Mouse (Mus musculus): ENCODE data around the gene Tor4a. TPM values are rescaled to one million over a fixed set of nuclear protein-coding genes. Genes with fewer than 3 reads are reported as not detected.

The Tor4a gene
- polyA plus RNA-seq, 1 experiment from 2014 or later: 2.0 TPM

GRCm38 (mm10) chr2:25197191-25197590 lies 505 bp upstream of the Tor4a start:
- 30% methylated on average over 2 of the region's 2 CpGs for WGBS
- no peak overlapping the region for H3K27ac ChIP-seq
- no peak overlapping the region for H3K9ac ChIP-seq
- DNase-seq (ENCODE audit: low spot score) (no peak), ATAC-seq (ENCODE audit: low FRiP score) (no peak)
- no peak overlapping the region for H3K4me3 ChIP-seq (replicated peaks; ENCODE audit: low read length)
- peaks cover 43% of the 10 kb centered on the region for H3K36me3 ChIP-seq (replicated peaks; ENCODE audit: control insufficient read depth, insufficient read depth)
- H3K27me3 ChIP-seq (ENCODE audit: control insufficient read depth, insufficient read depth, low read length): peaks cover 25% of the 10 kb centered on the region
- no peaks in the 10 kb centered on the region for H3K4me1 ChIP-seq (replicated peaks; ENCODE audit: control insufficient read depth, insufficient read depth, low read length)
- 0 out of 2 replicates have a peak overlapping the region, but pooled peaks have one; percentile 4 for H3K4me2 ChIP-seq (replicated peaks)
- H3K9me3 ChIP-seq (ENCODE audit: control insufficient read depth, low read length): no peaks in the 10 kb centered on the region

- WGBS: 22% methylated on average over 55 of the region's 55 CpGs
- peaks cover 26% of the 10 kb centered on the region for H3K36me3 ChIP-seq (replicated peaks; ENCODE audit: control insufficient read depth, insufficient read depth)
- no peak for ATAC-seq (ENCODE audit: low FRiP score)
Measured at GRCm38 (mm10) chr2:25195211-25196156, 1.2 kb downstream of the Tor4a start.

GRCm38 (mm10) chr2:25194486-25195171 lies 2.1 kb downstream of the Tor4a start:
- WGBS: 81% methylated on average over 17 of the region's 17 CpGs
- no peak overlapping the region for H3K4me2 ChIP-seq (replicated peaks)
- ATAC-seq (ENCODE audit: low FRiP score): no peak
- H3K27ac ChIP-seq: no peak overlapping the region
- H3K9ac ChIP-seq: no peak overlapping the region
- no peak for DNase-seq (ENCODE audit: low spot score)
- H3K4me1 ChIP-seq (replicated peaks; ENCODE audit: control insufficient read depth, insufficient read depth, low read length): no peaks in the 10 kb centered on the region
- no peaks in the 10 kb centered on the region for H3K9me3 ChIP-seq (ENCODE audit: control insufficient read depth, low read length)
- peaks cover 25% of the 10 kb centered on the region for H3K27me3 ChIP-seq (ENCODE audit: control insufficient read depth, insufficient read depth, low read length)
- peaks cover 18% of the 10 kb centered on the region for H3K36me3 ChIP-seq (replicated peaks; ENCODE audit: control insufficient read depth, insufficient read depth)
- H3K4me3 ChIP-seq (replicated peaks; ENCODE audit: low read length): no peak overlapping the region

More at GRCm38 (mm10) chr2:25195211-25196156, 1.2 kb downstream of the Tor4a start:
- Histone ChIP-seq H3K27ac (no peak overlapping the region), H3K4me3 (replicated peaks; ENCODE audit: low read length) (no peak overlapping the region; the same call in 1 of the 2 replicates), H3K9me3 (ENCODE audit: control insufficient read depth, low read length) (no peaks in the 10 kb centered on the region), H3K4me2 (replicated peaks) (peak overlapping the region; percentile 25), H3K9ac (no peak overlapping the region), H3K27me3 (ENCODE audit: control insufficient read depth, insufficient read depth, low read length) (peaks cover 25% of the 10 kb centered on the region), H3K4me1 (replicated peaks; ENCODE audit: control insufficient read depth, insufficient read depth, low read length) (no peaks in the 10 kb centered on the region)
- DNase-seq (ENCODE audit: low spot score): no peak

- no peak overlapping the region for H3K4me2 ChIP-seq (replicated peaks)
- H3K9ac ChIP-seq: no peak overlapping the region
- H3K4me1 ChIP-seq (replicated peaks; ENCODE audit: control insufficient read depth, insufficient read depth, low read length): no peaks in the 10 kb centered on the region
- ATAC-seq (ENCODE audit: low FRiP score) (0 out of 2 replicates have a peak, but pooled peaks have one; percentile 18), DNase-seq (ENCODE audit: low spot score) (no peak)
- 78% methylated on average over 5 of the region's 5 CpGs for WGBS
- H3K27me3 ChIP-seq (ENCODE audit: control insufficient read depth, insufficient read depth, low read length): peaks cover 25% of the 10 kb centered on the region
- H3K27ac ChIP-seq: no peak overlapping the region
- no peak overlapping the region for H3K4me3 ChIP-seq (replicated peaks; ENCODE audit: low read length)
- no peaks in the 10 kb centered on the region for H3K9me3 ChIP-seq (ENCODE audit: control insufficient read depth, low read length)
- H3K36me3 ChIP-seq (replicated peaks; ENCODE audit: control insufficient read depth, insufficient read depth): peaks cover 11% of the 10 kb centered on the region
Measured at GRCm38 (mm10) chr2:25194006-25194405, 2.7 kb downstream of the Tor4a start.

GRCm38 (mm10) chr2:25193330-25193770 lies 3.3 kb downstream of the Tor4a start:
- DNase-seq (ENCODE audit: low spot score): peak; percentile 90
- 2% methylated on average over 6 of the region's 6 CpGs for whole genome bisulfite sequencing
- no peaks in the 10 kb centered on the region for H3K9me3 ChIP-seq (ENCODE audit: control insufficient read depth, low read length)
- H3K4me2 ChIP-seq (replicated peaks): no peak overlapping the region
- H3K9ac ChIP-seq: no peak overlapping the region
- peaks cover 25% of the 10 kb centered on the region for H3K27me3 ChIP-seq (ENCODE audit: control insufficient read depth, insufficient read depth, low read length)
- no peaks in the 10 kb centered on the region for H3K4me1 ChIP-seq (replicated peaks; ENCODE audit: control insufficient read depth, insufficient read depth, low read length)
- peaks cover 5% of the 10 kb centered on the region; the same call in 1 of the 2 replicates for H3K36me3 ChIP-seq (replicated peaks; ENCODE audit: control insufficient read depth, insufficient read depth)
- no peak overlapping the region for H3K27ac ChIP-seq
- peak; percentile 76 for ATAC-seq (ENCODE audit: low FRiP score)
- no peak overlapping the region for H3K4me3 ChIP-seq (replicated peaks; ENCODE audit: low read length)

GRCm38 (mm10) chr2:25187841-25188240 lies 8.8 kb downstream of the Tor4a start:
- Histone ChIP-seq H3K4me2 (replicated peaks) (no peak overlapping the region), H3K4me3 (replicated peaks; ENCODE audit: low read length) (no peak overlapping the region), H3K9me3 (ENCODE audit: control insufficient read depth, low read length) (no peaks in the 10 kb centered on the region), H3K36me3 (replicated peaks; ENCODE audit: control insufficient read depth, insufficient read depth) (no peaks in the 10 kb centered on the region), H3K27ac (no peak overlapping the region), H3K9ac (no peak overlapping the region), H3K27me3 (ENCODE audit: control insufficient read depth, insufficient read depth, low read length) (no peaks in the 10 kb centered on the region), H3K4me1 (replicated peaks; ENCODE audit: control insufficient read depth, insufficient read depth, low read length) (peaks cover 5% of the 10 kb centered on the region; the same call in 1 of the 2 replicates)
- no peak for DNase-seq (ENCODE audit: low spot score)
- WGBS: 80% methylated on average over 6 of the region's 6 CpGs
- no peak for ATAC-seq (ENCODE audit: low FRiP score)

GRCm38 (mm10) chr2:25186575-25186930 lies 10.1 kb downstream of the Tor4a start:
- H3K4me3 ChIP-seq (replicated peaks; ENCODE audit: low read length): peak overlapping the region; percentile 46
- H3K27me3 ChIP-seq (ENCODE audit: control insufficient read depth, insufficient read depth, low read length): no peaks in the 10 kb centered on the region
- H3K9ac ChIP-seq: peak overlapping the region; percentile 71
- H3K4me2 ChIP-seq (replicated peaks): peak overlapping the region; percentile 90
- no peaks in the 10 kb centered on the region for H3K36me3 ChIP-seq (replicated peaks; ENCODE audit: control insufficient read depth, insufficient read depth)
- no peaks in the 10 kb centered on the region for H3K9me3 ChIP-seq (ENCODE audit: control insufficient read depth, low read length)
- 28% methylated on average over 5 of the region's 5 CpGs for WGBS
- no peak overlapping the region for H3K27ac ChIP-seq
- H3K4me1 ChIP-seq (replicated peaks; ENCODE audit: control insufficient read depth, insufficient read depth, low read length): peaks cover 17% of the 10 kb centered on the region; the same call in 1 of the 2 replicates
- DNase-seq (ENCODE audit: low spot score) (no peak), ATAC-seq (ENCODE audit: low FRiP score) (no peak; the same call in 1 of the 2 replicates)

GRCm38 (mm10) chr2:25185625-25186574 lies 10.8 kb downstream of the Tor4a start:
- Histone ChIP-seq H3K27me3 (ENCODE audit: control insufficient read depth, insufficient read depth, low read length) (no peaks in the 10 kb centered on the region), H3K9ac (peak overlapping the region; percentile 71), H3K36me3 (replicated peaks; ENCODE audit: control insufficient read depth, insufficient read depth) (no peaks in the 10 kb centered on the region), H3K4me1 (replicated peaks; ENCODE audit: control insufficient read depth, insufficient read depth, low read length) (peaks cover 22% of the 10 kb centered on the region; the same call in 1 of the 2 replicates), H3K4me3 (replicated peaks; ENCODE audit: low read length) (peak overlapping the region; percentile 46), H3K27ac (peak overlapping the region; percentile 89), H3K9me3 (ENCODE audit: control insufficient read depth, low read length) (no peaks in the 10 kb centered on the region), H3K4me2 (replicated peaks) (peak overlapping the region; percentile 90)
- DNase-seq (ENCODE audit: low spot score) (peak; percentile 72), ATAC-seq (ENCODE audit: low FRiP score) (peak; percentile 74)
- WGBS: 1% methylated on average over 53 of the region's 64 CpGs
